Mouse (Mus musculus) CD4-positive, CD25-positive, alpha-beta regulatory T cell, adult 2 months (primary cell): ENCODE results near the gene Efl1.

ENCODE experiments used
- DNase-seq: peaks from one replicate; pipeline ENCODE4 v3.0.0-alpha.2; 2012; ENCODE audit warnings: low read depth, low spot score

Gene Efl1

DNA sequence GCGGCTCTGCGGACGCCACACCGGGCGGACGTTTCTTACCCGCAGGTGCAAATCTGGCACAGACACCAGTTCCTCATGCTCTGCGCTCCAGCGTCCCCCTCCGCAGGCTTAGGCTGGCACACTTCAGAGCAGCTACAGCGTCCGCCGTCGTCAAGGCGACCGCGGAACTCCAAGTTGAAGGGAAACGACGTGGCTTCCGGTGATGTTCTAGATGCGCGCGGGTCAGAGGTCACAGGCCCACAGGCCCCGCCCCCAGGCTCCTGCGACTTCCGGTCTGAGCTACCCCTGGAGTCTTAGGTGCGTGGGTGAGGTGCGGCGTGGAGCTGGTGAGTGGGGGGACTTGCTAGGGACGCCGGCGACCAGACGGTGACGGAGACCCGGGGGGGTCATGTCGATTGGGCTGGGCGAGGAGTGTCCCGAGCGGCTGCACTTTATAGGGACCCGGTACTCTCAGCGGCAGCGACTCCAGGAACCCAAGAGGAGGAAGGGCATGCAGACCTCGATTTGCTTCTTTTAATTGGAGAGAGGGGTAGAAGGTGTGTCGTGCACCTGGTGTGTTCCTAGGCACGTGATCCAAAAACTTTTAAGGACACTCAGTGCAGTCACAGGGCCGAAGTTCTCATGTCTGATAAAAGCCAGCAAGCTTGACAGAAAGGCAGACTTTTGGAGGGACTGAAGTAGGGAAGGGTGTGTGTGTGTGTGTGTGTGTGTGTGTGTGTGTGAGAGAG is at the start of gene Efl1, which contains the start of gene Saxo2:
TSS of gene Efl1 (plus strand) at position 262 of the 728 bp plus-strand sequence.
TSS of gene Saxo2 (minus strand) at position 176 of the 728 bp plus-strand sequence.
- DNase-seq = peak; percentile 98

DNA sequence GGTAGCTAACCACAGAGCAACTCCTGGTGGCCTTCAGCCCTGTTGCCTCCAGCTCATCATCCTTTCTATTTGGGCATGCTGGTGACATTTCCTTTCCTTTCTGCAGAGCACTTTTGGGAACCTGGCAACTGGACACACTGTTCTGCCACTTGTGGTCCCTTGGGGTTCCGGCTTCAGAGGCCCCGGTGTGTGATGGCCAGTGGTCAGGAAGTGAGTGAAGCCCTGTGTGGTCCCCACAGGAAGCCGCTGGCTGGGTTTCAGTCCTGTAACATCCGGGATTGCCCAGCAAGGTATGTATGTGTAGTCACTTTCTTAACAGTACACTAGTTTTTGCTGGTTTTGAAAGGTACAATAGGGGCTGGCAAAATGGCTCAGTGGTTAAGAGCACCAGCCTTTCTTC is 46.4 kb upstream of the Efl1 start:
- DNase-seq = no peak

DNA sequence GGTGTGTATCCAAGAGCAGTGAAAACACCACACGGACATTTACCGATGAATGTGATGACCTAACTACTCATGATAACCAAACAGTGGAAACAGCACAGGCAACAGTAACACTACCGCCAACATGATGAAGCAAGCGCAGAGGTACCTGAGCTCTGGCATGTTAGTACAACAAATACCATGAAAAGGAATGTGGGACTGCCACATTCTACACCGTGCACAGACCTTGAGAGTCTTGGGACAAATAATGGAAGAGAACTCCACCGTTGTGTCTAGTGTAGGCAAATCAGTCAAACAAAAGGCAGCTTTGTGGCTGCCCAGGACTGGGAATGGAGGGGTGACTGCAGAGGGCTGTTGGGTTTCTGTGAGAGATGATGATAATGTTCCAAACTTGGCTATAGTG is 43.0 kb upstream of the Efl1 start:
- no peak for DNase-seq

DNA sequence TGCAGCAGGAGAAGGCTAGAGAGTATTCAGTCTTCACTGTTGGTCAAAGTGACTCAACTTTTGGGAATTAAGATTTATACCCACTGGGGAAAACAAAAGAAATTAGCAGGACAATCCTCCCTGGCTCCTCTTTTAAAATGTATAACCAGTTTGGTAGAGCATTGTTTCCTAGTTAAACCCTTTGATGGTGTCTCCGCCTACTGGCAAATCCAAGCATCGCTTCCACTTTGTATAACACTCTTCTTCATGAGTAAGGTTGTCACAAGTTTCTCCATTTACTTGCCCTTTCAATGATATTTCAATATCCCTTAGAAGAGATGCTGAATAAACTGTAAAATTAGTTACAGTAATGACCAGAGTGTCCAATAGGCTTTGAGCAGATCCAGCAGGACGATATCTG is 38.8 kb upstream of the Efl1 start:
- no peak for DNase-seq

DNA sequence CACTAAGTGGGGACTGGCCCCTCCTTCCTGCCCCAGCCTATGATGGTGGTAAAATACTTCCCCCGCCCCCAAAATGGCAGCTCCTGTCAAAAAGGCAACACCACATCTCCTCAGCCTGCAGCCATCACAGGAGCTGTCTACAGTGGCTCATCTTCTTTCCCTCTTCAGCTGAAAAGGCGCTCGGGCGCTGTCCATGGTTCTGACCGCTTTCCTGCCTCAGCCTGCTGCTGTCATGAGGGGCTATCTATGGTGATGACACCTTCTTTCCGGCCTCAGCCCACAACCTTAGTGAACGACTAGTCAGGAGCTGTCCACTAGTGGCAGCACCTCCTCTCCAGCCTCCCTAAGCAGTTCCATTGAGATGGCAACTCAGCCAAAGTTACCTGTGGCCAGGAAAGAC is 23.1 kb upstream of the Efl1 start:
- DNase-seq = peak; percentile 46

DNA sequence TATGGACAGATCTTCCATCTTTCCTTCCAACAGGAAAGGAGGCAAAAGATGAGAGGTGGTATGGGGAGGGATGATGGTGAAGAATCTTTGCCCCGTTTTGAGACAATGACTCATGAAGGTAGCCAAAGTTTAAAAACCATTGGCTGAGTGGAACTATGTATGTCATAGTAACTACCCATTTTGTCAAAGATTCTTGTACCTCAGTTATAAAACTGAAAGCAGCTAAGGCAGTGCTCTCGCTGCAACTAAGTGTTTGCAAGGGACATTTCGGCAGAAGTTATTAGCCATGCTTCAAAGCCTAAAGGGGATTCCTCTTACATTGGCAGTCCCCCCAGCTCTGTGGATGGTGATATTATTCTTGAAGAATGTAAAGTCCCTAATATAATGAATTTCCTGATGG is 1.2 kb upstream of the Efl1 start:
- no peak for DNase-seq

DNA sequence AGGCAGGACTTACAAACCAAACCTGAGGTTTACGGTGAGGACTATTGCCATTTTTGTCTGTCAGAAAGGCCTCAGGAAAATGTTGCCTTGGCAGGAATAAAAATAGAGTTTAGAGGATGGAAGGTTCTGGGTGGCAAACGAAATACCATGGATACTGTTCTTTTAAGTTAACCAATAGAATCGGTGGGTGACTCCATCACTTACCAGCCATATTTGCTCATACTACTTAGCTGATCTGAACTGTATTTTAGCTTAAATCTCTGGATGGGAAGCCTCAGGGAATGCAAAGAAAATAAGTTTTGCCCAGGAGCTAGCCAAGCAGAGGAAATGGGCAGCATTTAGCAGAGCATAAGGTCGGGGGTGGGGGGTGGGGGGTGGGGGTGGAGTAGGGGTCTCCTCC is 505 bp upstream of the Efl1 start:
- DNase-seq = no peak

DNA sequence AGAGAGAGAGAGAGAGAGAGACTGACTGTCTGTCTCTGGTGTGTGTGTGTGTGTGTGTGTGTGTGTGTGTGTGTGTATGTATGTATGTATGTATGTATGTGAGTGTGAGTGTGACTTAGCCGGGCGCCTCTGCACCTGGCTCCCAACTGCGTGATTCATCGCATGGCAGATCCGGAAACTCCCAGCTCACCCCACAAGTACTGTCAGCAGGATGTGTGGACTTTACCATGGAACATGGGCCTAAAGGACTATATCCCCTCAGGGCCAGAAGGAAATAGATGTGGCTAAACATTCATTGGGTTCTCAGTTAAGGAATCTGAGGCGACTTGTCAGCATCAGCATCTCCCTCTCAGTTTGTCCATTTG is 649 bp downstream of the Efl1 start:
- peak; percentile 65 for DNase-seq

DNA sequence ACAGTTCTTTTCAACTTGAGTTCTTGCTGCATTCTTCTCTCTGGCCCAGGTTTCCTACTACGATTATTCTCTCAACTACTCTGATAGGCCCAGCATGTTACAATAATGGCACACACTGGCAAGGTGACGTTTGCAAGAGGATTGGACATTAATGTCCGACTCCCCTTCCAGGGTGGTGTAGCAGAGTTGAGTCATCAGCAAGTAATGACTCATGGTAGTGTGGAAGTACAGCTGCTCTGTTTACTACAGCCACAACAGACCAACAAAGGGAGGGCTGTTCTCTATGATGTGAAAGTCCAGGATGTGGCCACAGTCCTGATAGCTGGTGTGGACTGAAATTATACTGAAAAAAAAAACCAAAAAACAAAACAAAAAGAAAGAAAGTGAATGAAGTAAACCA is 16.2 kb downstream of the Efl1 start:
- no peak for DNase-seq

DNA sequence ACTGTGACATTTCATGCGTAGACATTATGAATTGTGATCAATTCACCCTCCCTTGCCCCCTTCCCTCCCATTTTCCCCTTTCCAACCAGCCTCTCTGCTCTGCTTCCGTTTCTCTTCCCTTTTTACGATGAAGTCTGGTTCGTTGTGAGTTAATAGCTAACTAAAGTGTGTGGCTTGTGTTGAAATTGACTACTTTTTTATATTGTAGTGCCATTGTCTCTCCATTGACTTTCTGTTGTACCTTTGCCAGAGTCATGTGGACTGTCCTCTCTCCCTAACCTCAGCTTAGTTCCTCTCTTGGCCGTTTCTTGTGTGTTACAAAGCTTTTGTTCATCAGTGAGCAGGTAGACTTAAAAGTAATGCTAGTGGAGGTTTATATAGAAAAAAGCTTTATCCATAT is 27.6 kb downstream of the Efl1 start:
- no peak for DNase-seq

DNA sequence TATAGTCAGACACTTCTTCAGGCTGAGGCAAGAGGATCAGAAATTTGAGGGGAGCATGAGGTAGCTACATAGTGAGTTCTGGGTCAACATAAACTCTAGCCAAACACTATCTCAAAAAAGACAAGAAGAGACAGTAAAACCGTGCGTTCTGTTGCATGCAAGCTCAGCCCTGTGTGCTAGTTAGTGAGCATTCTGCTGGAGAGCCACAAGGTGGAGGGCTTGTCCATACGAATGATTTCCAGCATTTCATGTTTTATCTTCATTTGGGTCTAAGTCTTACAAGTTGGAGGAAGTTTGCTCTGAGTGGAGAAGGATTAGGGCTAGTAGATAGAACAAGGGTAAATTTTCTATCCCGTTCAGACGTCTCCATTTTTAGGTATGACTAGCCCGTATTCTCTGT is 28.4 kb downstream of the Efl1 start:
- no peak for DNase-seq

DNA sequence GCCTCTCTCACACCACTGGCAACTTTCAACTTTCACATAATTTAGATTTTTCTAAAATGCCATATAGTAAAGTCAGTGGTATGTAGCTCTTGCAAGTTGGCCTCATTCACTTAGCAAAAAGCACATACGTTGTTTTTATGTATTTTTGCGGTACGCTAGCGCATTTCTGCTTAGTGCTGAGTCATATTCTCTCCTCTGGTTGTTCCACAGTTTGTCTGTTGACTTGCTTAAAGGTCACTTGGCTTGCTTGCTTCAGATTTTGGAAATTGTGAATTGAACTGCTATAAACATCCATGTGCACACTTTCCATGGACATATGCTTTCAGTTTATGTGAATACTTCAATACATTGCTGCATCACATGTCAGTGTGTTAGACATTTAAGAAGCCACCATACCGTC is 31.5 kb downstream of the Efl1 start:
- DNase-seq = no peak

DNA sequence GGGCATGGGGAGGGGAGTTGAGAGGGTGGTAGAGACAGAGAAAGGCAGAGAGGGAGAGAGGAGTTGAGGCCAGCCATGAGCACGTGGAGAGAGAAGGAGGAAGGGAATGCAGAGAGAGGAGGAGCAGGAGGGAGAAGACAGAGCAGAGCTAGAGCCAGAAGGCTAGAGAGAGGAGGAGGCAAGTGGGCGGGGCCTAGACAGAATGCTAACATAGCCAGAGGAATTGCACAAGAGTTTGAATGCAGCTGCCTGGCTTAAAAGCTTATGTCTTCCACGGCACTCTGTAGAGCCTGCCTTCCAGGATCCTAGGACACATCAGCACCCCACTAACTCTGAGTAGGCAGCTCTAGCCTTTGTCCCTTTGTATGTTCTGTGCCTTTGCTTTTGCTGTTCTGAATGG is 40.3 kb downstream of the Efl1 start:
- DNase-seq = no peak

DNA sequence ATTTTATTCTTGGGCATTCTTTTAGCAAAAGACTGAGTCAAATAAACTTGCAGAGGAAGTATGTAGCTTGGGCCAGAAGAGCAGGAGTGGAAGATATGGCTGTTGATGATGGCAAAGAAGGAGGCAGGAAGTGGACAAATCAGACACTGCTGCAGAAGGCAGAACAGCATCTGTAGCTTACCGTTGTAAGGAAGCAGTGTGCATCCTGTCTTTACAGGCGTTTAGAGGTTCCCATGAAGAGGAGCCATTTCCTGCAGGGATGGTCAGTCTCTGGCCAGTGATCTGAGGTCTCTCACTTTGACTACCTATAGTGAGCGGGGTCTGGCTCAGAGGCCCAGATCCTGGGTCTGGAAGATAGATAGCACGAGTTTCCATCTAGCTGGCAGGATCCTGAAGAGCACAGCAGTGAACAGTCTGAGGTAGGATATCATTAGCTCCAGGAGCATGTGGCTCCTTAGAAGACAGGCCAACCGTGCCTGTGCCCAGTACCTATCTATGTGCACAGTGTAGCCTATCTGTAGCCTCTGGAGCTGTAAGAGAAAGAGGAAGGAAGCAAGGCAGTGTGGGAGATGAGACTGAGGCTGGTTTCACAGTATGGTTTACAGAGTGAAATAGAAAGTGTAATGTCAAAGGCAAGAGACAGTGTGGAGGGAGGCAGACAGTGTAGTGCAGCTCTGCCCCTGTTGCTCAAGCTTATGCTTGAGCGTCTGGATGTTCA is 42.8 kb downstream of the Efl1 start:
- peak; percentile 18 for DNase-seq

DNA sequence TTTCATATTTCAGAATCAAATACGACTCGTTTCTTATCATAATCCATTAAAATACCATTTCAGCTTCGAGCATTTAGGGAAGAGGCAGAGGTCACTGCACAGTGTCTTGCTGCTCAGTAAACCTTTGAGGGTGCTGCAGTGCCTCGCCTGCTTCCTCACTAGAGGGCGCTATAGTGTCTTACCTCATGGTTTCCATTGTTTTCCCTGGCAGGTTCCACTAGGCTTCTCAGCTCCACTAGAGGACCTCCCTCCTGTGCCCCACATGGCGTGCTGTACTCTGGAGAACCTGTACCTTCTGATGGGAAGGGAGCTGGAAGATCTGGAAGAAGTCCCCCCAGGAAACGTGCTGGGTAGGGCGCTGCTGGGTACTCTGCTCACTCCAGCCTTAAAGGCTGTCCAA is 49.3 kb downstream of the Efl1 start:
- DNase-seq = peak; percentile 67

DNA sequence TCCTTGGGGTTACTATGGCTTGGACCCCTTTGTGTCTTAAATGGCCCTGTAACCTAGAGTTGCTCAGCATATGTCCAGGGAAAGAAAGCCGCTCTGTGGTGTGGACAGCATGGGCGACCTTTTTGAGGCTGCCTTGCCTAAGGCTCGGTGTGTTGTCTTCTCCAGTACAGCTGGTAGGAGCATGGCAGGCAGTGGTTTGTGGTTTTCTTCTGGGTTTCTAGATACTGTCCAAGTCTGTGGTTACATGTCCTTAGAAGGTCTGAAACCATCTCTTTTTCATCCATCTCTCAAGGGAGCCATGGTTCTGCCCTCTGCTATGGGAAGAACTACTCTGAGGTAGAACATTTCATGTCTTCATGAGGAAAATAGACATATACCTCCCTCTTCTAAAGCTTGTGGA is 50.6 kb downstream of the Efl1 start:
- no peak for DNase-seq

DNA sequence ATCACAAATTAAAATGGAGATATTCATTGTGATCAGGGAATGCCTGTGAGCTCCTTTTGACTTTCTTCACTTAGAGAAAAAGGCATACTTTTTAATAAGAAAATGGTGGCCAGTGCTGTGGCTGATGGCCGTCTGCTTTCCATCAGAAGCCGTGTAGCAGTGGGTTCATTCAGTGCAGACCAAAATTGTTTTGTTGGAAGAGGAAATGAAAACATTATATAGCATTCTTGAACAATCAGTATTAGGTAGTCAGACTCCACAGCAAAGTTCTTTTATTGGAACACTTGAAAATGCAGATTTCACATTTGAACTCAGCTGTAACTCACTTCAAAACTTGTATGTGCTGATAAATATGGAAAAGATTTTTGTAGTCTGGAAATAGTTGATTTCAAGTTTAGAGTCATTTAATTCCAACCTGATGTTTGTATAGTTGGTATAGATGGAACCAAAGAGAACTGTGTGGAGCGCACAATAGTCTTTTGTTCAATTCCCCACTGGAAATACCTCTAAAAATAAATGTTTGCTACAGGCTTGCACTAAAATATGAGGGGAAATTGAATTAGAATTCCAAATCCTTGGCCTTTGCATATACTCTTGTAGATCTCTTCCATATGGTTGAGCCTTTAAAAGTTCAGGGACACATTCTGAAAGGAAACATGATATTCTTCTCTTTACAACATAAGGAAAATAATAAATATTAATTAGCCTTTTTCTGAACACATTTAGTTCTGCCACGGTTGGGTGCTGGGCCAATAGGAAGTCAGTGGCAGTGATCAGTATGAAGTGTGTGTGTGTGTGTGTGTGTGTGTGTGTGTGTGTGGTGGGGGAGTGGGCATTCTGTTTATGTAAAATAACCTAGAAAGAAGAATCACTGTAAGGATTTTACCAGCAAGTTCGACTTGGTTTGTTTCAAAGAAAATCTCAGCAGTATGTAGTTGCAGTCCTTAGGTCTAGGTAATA is 54.2 kb downstream of the Efl1 start:
- no peak for DNase-seq

DNA sequence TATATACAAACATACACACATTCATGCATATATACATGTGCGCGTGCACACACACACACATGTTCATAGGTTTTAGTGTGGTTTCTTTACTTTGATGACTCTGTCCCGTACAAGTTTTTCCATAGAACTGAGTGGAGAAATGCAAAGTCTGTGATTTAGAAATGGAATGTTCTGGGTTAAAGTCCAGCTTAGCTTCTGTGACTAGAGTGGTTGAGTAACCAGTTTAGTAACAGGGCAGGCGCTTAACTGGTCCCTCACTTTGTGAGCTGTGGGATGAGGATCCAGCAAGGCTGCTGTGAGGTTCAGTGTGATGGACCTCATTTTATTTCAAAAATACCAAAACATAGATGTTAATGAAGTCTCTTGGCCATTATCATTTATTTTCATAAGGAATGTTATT is 60.8 kb downstream of the Efl1 start:
- no peak for DNase-seq

DNA sequence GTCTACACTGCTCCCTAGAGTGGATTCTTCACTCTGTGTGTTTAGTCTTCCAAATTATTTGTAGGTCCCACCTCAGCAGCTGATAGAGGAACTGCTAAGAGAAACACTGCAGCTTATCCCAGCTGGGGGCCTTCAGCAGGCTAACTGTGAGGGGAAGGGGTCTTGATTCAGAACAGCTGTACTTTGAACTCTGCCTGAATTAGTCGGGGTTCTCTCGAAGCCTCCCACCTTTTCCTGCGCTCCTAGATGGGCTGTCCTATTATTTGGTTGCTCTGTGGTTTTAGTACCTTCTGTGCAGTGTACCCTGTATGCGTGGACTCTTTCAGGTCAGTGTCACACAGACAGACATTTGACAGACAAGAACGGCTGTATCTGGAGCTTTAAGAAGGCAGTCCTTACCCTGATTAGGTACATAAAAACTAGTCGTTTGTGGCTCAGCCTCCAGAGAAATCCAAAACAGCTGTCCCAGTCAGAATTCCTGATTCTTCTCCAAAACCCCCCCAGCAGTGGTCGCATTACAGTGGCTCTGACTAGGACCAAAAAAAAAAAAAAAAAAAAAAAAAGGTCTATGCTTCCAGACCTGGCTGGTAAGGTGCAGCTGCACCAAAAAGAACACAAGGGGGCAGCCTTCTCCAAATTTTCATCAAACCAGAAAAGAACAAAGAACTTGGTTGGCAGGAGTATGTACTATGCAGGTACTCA is 66.9 kb downstream of the Efl1 start:
- DNase-seq = peak; percentile 74

DNA sequence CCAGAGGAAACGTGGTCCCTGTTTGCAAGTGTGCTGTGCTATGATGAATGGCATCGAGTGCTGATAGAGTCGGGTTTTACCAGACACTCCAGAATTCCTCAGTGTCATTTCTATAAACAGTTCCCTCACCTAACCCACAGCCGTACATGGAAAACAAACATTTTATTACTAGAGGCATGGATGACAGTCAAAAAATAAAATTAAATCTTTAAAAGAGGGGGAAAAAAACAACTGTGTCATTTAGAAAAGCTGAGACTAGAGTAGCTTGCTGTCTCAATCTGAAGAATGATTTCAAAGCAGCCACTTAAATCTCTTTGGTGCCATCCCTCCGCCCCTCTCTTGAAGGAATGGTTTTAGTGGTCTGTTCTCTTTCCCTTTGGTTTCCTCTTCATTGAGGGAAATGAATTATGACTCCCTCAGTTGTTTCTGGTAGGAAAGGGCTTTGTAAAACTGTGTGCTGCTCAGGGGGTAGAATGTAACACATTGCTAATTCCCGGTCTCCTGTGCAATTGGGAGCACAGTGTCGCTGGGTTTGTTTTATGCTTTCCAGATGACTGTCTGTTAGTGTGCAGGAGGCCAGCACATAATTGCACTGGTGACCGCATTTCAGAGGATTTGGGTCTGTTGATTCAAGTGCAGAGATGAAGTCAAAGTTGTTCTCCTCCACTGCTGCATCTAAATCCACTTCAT is 67.6 kb downstream of the Efl1 start:
- DNase-seq = no peak

DNA sequence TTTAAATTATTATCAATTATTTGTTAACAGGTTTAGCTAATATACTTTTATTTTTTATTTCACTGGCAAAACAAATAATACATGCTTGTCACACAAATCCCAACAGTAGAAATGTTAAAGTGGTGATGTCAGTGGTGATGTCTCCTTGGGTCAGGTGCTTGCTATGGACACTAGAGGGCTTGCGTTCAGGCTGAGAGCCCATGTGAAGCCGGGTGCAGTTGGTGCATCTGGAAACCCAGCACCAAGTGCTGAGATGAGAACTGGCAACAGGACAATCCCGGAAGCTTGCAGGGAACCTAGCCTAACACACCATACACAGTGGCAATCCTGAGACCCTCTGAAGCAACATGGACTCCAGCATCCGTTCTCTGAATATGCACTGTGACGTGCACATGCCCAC is 70.9 kb downstream of the Efl1 start:
- DNase-seq = no peak
